ENCODE assay signal across 13 mouse cellular contexts in genomic region chr3:27370582-27371275, GRCm38 (mm10). TPM values are rescaled to one million over a fixed set of nuclear protein-coding genes. Genes with fewer than 3 reads are reported as not detected.
DNase-seq lines count a peak whose midpoint lies in the region; ATAC-seq and TF ChIP-seq lines count a peak whose summit lies in the region.
"Had no signal": no experiment of that assay in that cellular context is flagged by ENCODE, and none has a peak within 500 bp of the region (broad histone marks: within the 10 kb centered on the region; RNA-seq: fewer than 3 reads in every experiment).

No protein-coding gene starts in this region.

- peaks cover 11% of the 10 kb centered on the region for H3K4me1 ChIP-seq in heart, embryonic 13.5 days
- H3K4me1 ChIP-seq in cortical plate, adult 2 months (ENCODE audit: control insufficient read depth, insufficient read depth, low read length), result no peaks in the 10 kb centered on the region
- 0 out of 2 replicates have a peak, but pooled peaks cover 7% of the 10 kb centered on the region for H3K4me1 ChIP-seq in forebrain, postnatal 0 days (ENCODE audit: insufficient read depth)
- peaks cover 23% of the 10 kb centered on the region for H3K4me1 ChIP-seq in midbrain, embryonic 15.5 days
- H3K4me1 ChIP-seq: liver, embryonic 15.5 days had no signal

- peaks cover 72% of the 10 kb centered on the region for H3K27me3 ChIP-seq in heart, embryonic 13.5 days (replicated peaks)
- peaks cover 52% of the 10 kb centered on the region for H3K27me3 ChIP-seq in forebrain, postnatal 0 days (ENCODE audit: insufficient read depth, low read length)
- H3K27me3 ChIP-seq in midbrain, embryonic 15.5 days (replicated peaks), result peaks cover 35% of the 10 kb centered on the region

- H3K9me3 ChIP-seq in heart, embryonic 13.5 days, result no peaks in the 10 kb centered on the region
- H3K9me3 ChIP-seq in forebrain, postnatal 0 days (ENCODE audit: low read length), result no peaks in the 10 kb centered on the region
- no peaks in the 10 kb centered on the region for H3K9me3 ChIP-seq in midbrain, embryonic 15.5 days
- H3K9me3 ChIP-seq: liver, embryonic 15.5 days had no signal

- no peak overlapping the region for H3K27ac ChIP-seq in heart, embryonic 13.5 days (replicated peaks)
- no peak overlapping the region for H3K27ac ChIP-seq in cortical plate, adult 2 months (ENCODE audit: insufficient read depth, low read length)
- no peak overlapping the region for H3K27ac ChIP-seq in forebrain, postnatal 0 days (ENCODE audit: low read depth, low read length)
- no peak overlapping the region for H3K27ac ChIP-seq in midbrain, embryonic 15.5 days
- H3K27ac ChIP-seq: liver, embryonic 15.5 days had no signal

- intact Hi-C loops in left cerebral cortex, postnatal 4 days (cut with DNase I), result no loop called here

- WGBS in heart, embryonic 13.5 days, result 5% methylated on average over 20 of the region's 20 CpGs
- 2% methylated on average over 20 of the region's 20 CpGs for WGBS in forebrain, postnatal 0 days
- WGBS in midbrain, embryonic 15.5 days, result 2% methylated on average over 20 of the region's 20 CpGs

- DNase-seq in heart, adult 18-20 months, result no peak
- peak; percentile 9 for DNase-seq in forebrain, postnatal 0 days
- no peak for DNase-seq in cerebellum, postnatal 14 days
- DNase-seq in cerebellum, adult 18-20 months, result no peak
- DNase-seq in left cerebral cortex, postnatal 4 days, result no peak
- DNase-seq: cerebellum, postnatal 25 days had no signal

- no peak overlapping the region for H3K9ac ChIP-seq in heart, embryonic 13.5 days
- 0 out of 2 replicates have a peak overlapping the region, but pooled peaks have one; percentile 31 for H3K9ac ChIP-seq in forebrain, postnatal 0 days
- H3K9ac ChIP-seq in midbrain, embryonic 15.5 days, result peak overlapping the region; percentile 31; the same call in 1 of the 2 replicates
- H3K9ac ChIP-seq: liver, embryonic 15.5 days had no signal

- TF ChIP-seq POLR2A in cortical plate, adult 2 months (IDR thresholded peaks at IDR 0.05; ENCODE audit: extremely low read depth, insufficient read depth, low read length), result no peak

- no peaks in the 10 kb centered on the region for H3K36me3 ChIP-seq in heart, embryonic 13.5 days
- H3K36me3 ChIP-seq in forebrain, postnatal 0 days (ENCODE audit: insufficient read depth), result no peaks in the 10 kb centered on the region
- no peaks in the 10 kb centered on the region for H3K36me3 ChIP-seq in midbrain, embryonic 15.5 days (replicated peaks)
- H3K36me3 ChIP-seq: liver, embryonic 15.5 days had no signal

- H3K4me2 ChIP-seq in heart, embryonic 13.5 days, result peak overlapping the region; percentile 57; the same call in 1 of the 2 replicates
- peak overlapping the region; percentile 96 for H3K4me2 ChIP-seq in forebrain, postnatal 0 days (ENCODE audit: low read depth)
- H3K4me2 ChIP-seq in midbrain, embryonic 15.5 days, result peak overlapping the region; percentile 99
- H3K4me2 ChIP-seq: liver, embryonic 15.5 days had no signal

- no peak for ATAC-seq in heart, embryonic 13.5 days (ENCODE audit: extremely low read depth, insufficient number of reproducible peaks, low FRiP score, low TSS enrichment)
- no peak for ATAC-seq in forebrain, postnatal 0 days
- no peak; the same call in 1 of the 2 replicates for ATAC-seq in midbrain, embryonic 15.5 days (replicated peaks)
- ATAC-seq: Patski had no signal

- no peak for TF ChIP-seq CTCF in cortical plate, adult 2 months (IDR thresholded peaks at IDR 0.05; ENCODE audit: extremely low read depth, insufficient read depth, low read length)
- TF ChIP-seq CTCF in forebrain, postnatal 0 days (IDR thresholded peaks at IDR 0.05; ENCODE audit: low read depth), result no peak

- no peak overlapping the region for H3K4me3 ChIP-seq in heart, embryonic 13.5 days
- H3K4me3 ChIP-seq in cortical plate, adult 2 months (ENCODE audit: insufficient read depth, low read length), result peak overlapping the region; percentile 10; the same call in 1 of the 2 replicates
- peak overlapping the region; percentile 46 for H3K4me3 ChIP-seq in forebrain, postnatal 0 days (ENCODE audit: low read depth, low read length)
- peak overlapping the region; percentile 48 for H3K4me3 ChIP-seq in midbrain, embryonic 15.5 days
- H3K4me3 ChIP-seq: liver, embryonic 15.5 days had no signal

RNA-seq across cellular contexts. Expression of gene Ghsr, which starts 0.4 kb away (rescaled TPM):
- not detected in 2 replicates for polyA plus RNA-seq in heart, embryonic 13.5 days (2015; fragmentation: Nextera tagmentation; extraction: Ambion mirVana)
- total RNA-seq in heart, adult 18-20 months (2021), result not detected
- 0.02 and 0.09 TPM in 2 replicates for polyA plus RNA-seq in cortical plate, adult 2 months (2012; rRNA removed)
- 0.23 and 0.33 TPM in 2 replicates for total RNA-seq in forebrain, postnatal 0 days (2014; rRNA removed)
- polyA plus RNA-seq in forebrain, postnatal 0 days (2015; fragmentation: Nextera tagmentation; extraction: Ambion mirVana), result 0.04 and 0.15 TPM in 2 replicates
- polyA plus RNA-seq in midbrain, embryonic 15.5 days (2015; fragmentation: Nextera tagmentation; extraction: Ambion mirVana), result 0.47 and 0.63 TPM in 2 replicates
- total RNA-seq in left cerebral cortex, postnatal 4 days (2021), result under 1 TPM; 0.10 to 0.24 TPM
- total RNA-seq: megakaryocyte progenitor cell, adult 5-6 weeks had no signal
- polyA plus RNA-seq: heart, embryonic 16.5 days; liver, embryonic 15.5 days; Patski had no signal

RNA-seq across cellular contexts. Expression of gene Tnfsf10, which starts 53.9 kb away (rescaled TPM):
- 0.11 and 0.31 TPM in 2 replicates for polyA plus RNA-seq in heart, embryonic 13.5 days (2015; fragmentation: Nextera tagmentation; extraction: Ambion mirVana)
- total RNA-seq in heart, adult 18-20 months (2021), result 10 to 100 TPM in 1 of 2 experiments, 1 to 10 TPM in 1; 6.3 to 10.0 TPM
- polyA plus RNA-seq in cortical plate, adult 2 months (2012; rRNA removed), result 2.1 and 2.4 TPM in 2 replicates
- total RNA-seq in forebrain, postnatal 0 days (2014; rRNA removed), result 0.69 and 0.76 TPM in 2 replicates
- polyA plus RNA-seq in forebrain, postnatal 0 days (2015; fragmentation: Nextera tagmentation; extraction: Ambion mirVana), result 0.19 and 0.38 TPM in 2 replicates
- polyA plus RNA-seq in midbrain, embryonic 15.5 days (2015; fragmentation: Nextera tagmentation; extraction: Ambion mirVana), result 0.17 and 0.19 TPM in 2 replicates
- 1 to 10 TPM; 1.7 to 2.2 TPM for total RNA-seq in left cerebral cortex, postnatal 4 days (2021)
